Mouse (Mus musculus): ENCODE data around the gene Cox14. TPM values are rescaled to one million over a fixed set of nuclear protein-coding genes. Genes with fewer than 3 reads are reported as not detected.

Cox14 gene
- polyA plus RNA-seq, 1 experiment from 2014 or later, result 164 TPM

GRCm38 (mm10) chr15:99710221-99711190 is 14.9 kb upstream of the Cox14 start:
- peaks cover 92% of the 10 kb centered on the region for H3K36me3 ChIP-seq
- H3K4me1 ChIP-seq, result peaks cover 3% of the 10 kb centered on the region
- H3K9ac ChIP-seq (replicated peaks), result no peak overlapping the region
- 90% methylated on average over 10 of the region's 10 CpGs for WGBS
- H3K27me3 ChIP-seq, result no peaks in the 10 kb centered on the region
- H3K9me3 ChIP-seq, result no peaks in the 10 kb centered on the region
- no peak overlapping the region for H3K27ac ChIP-seq (replicated peaks)
- no peak overlapping the region for H3K4me2 ChIP-seq (replicated peaks)
- ATAC-seq (ENCODE audit: low FRiP score, low read depth), result no peak
- H3K4me3 ChIP-seq, result no peak overlapping the region

DNA sequence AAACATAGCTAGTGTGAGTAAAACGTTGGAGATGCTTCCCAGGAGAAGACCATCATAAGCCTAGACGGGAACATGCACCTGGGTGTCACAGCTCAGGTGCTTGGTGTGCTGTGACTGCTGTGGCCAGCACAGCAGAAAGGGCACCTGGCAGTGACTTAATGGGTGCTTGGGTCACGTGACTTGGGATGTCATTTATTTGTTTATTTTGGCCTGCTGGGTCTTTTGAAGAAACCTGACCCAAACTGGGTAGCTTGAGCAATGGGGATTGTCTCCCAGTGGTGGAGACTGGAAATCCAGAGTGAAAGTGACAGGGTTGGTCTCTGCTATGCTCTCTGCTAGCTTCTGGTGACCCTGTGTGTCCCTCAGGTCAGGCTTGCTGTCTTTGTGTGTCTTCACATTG is 13.9 kb upstream of the Cox14 start:
- Histone ChIP-seq H3K9ac (replicated peaks) (no peak overlapping the region), H3K4me3 (no peak overlapping the region), H3K9me3 (no peaks in the 10 kb centered on the region), H3K27me3 (no peaks in the 10 kb centered on the region), H3K4me2 (replicated peaks) (no peak overlapping the region), H3K27ac (replicated peaks) (no peak overlapping the region), H3K36me3 (peaks cover 93% of the 10 kb centered on the region), H3K4me1 (peaks cover 13% of the 10 kb centered on the region)
- ATAC-seq (ENCODE audit: low FRiP score, low read depth), result no peak
- 86% methylated on average over 3 of the region's 3 CpGs for WGBS

DNA sequence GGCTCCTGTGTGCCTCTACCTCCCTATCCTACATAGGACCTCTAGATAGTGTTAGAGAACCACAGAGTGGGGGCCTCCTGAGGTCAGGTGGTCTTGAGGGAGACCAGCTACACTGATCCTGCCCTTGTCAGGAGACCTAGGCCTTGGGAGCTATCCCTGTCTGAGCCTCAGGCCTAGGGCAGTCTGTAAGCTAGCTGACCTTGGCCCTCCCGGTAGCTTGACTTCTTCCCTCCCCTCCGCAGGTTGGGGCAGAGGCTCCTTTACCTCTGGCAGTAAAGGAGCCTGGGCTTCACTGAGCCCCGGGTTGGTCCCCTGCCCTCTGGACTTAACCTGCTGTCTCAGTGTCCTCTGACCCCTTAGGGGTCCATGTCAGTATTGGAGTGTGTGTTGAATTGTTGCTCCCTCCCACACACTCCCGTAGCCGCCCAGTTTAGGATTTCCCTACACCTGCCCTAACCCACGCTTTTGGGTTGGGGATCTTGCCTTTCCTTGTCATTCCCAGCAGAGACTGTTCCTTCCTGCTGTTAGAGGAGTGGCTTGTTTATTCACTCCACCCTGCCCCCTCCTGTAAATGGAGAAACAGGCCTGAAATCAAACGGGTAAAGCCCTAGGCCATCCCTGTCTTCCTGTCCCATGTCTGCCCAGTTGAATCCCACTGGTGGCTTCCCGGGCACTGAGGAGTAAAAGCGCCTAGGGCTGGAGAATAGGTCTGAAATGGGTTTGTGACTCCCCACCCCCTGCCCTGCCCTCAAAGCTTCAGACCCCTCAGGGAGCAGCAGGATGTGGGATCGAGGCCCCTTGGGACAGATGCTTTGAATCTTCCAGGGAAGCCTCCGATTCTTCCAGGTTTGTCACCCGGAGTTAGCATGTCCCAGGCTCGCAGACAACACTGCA is 12.5 kb upstream of the Cox14 start:
- H3K9ac ChIP-seq (replicated peaks), result no peak overlapping the region
- H3K4me2 ChIP-seq (replicated peaks), result no peak overlapping the region
- H3K9me3 ChIP-seq, result no peaks in the 10 kb centered on the region
- H3K36me3 ChIP-seq, result peaks cover 88% of the 10 kb centered on the region
- WGBS, result 69% methylated on average over 13 of the region's 13 CpGs
- H3K4me3 ChIP-seq, result no peak overlapping the region
- peaks cover 17% of the 10 kb centered on the region for H3K4me1 ChIP-seq
- no peak; the same call in 1 of the 2 replicates for ATAC-seq (ENCODE audit: low FRiP score, low read depth)
- no peaks in the 10 kb centered on the region for H3K27me3 ChIP-seq
- H3K27ac ChIP-seq (replicated peaks), result peak overlapping the region; percentile 50

DNA sequence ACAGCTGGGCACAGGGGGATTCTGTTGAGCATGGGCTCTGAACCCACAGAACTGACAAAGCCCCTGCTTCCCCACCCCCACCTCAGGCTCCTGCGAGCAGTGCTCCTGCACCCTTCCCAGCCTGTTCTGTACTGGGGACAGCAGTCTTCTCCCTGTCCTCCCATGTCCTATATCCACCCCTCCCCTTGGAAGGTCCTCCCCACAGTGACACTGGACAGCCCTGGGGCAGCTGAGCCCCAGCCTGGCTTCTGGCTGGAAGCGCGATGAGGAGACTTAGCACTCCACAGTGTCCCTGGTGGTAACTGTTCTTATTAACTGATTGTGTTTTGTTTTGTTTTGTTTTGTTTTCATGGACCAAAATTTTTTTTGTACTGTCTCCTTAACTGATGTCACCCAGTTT is 11.8 kb upstream of the Cox14 start:
- 71% methylated on average over 3 of the region's 3 CpGs for WGBS
- no peak for ATAC-seq (ENCODE audit: low FRiP score, low read depth)
- Histone ChIP-seq H3K9ac (replicated peaks) (no peak overlapping the region), H3K4me3 (no peak overlapping the region), H3K27ac (replicated peaks) (peak overlapping the region; percentile 50), H3K4me2 (replicated peaks) (no peak overlapping the region), H3K9me3 (no peaks in the 10 kb centered on the region), H3K36me3 (peaks cover 88% of the 10 kb centered on the region), H3K27me3 (no peaks in the 10 kb centered on the region), H3K4me1 (peaks cover 17% of the 10 kb centered on the region)

DNA sequence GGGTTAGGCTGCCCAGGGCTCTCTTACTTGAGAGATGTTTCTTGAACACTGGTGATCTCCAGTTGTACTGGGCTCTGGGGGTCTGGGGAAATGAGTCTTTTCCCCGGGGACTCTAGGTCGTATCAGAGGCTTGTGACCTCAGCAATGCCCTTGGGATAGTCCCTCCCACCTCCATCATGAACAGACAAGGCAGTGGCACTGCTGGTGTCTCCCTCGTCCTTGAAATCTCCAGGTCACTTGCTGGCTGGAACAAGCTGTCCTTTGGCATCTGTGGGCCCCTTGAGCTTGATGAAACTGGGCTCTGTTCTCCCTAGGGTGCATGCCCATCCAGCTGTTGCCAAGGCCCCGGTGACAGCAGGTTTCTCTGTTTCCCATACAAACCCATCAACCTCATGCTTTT is 11.2 kb upstream of the Cox14 start:
- WGBS, result 73% methylated on average over 4 of the region's 4 CpGs
- ATAC-seq (ENCODE audit: low FRiP score, low read depth), result no peak
- Histone ChIP-seq H3K4me3 (no peak overlapping the region), H3K4me2 (replicated peaks) (no peak overlapping the region), H3K36me3 (peaks cover 87% of the 10 kb centered on the region), H3K9me3 (no peaks in the 10 kb centered on the region), H3K4me1 (peaks cover 17% of the 10 kb centered on the region), H3K27me3 (no peaks in the 10 kb centered on the region), H3K9ac (replicated peaks) (no peak overlapping the region), H3K27ac (replicated peaks) (peak overlapping the region; percentile 50; the same call in 1 of the 2 replicates)

- Histone ChIP-seq H3K4me3 (no peak overlapping the region), H3K36me3 (peaks cover 82% of the 10 kb centered on the region), H3K27ac (replicated peaks) (peak overlapping the region; percentile 50; the same call in 1 of the 2 replicates), H3K27me3 (no peaks in the 10 kb centered on the region), H3K4me2 (replicated peaks) (no peak overlapping the region), H3K9me3 (no peaks in the 10 kb centered on the region), H3K9ac (replicated peaks) (no peak overlapping the region), H3K4me1 (peaks cover 17% of the 10 kb centered on the region)
- ATAC-seq (ENCODE audit: low FRiP score, low read depth), result peak; percentile 45; the same call in 1 of the 2 replicates
- 42% methylated on average over 7 of the region's 7 CpGs for WGBS
Observed at GRCm38 (mm10) chr15:99714858-99715257, 10.6 kb upstream of the Cox14 start.

GRCm38 (mm10) chr15:99715361-99715865 is 10.0 kb upstream of the Cox14 start:
- H3K9ac ChIP-seq (replicated peaks), result no peak overlapping the region
- no peak overlapping the region for H3K4me2 ChIP-seq (replicated peaks)
- WGBS, result 83% methylated on average over 13 of the region's 13 CpGs
- peaks cover 17% of the 10 kb centered on the region for H3K4me1 ChIP-seq
- ATAC-seq (ENCODE audit: low FRiP score, low read depth), result no peak
- peak overlapping the region; percentile 40; the same call in 1 of the 2 replicates for H3K27ac ChIP-seq (replicated peaks)
- no peaks in the 10 kb centered on the region for H3K9me3 ChIP-seq
- H3K4me3 ChIP-seq, result no peak overlapping the region
- H3K36me3 ChIP-seq, result peaks cover 82% of the 10 kb centered on the region
- no peaks in the 10 kb centered on the region for H3K27me3 ChIP-seq

DNA sequence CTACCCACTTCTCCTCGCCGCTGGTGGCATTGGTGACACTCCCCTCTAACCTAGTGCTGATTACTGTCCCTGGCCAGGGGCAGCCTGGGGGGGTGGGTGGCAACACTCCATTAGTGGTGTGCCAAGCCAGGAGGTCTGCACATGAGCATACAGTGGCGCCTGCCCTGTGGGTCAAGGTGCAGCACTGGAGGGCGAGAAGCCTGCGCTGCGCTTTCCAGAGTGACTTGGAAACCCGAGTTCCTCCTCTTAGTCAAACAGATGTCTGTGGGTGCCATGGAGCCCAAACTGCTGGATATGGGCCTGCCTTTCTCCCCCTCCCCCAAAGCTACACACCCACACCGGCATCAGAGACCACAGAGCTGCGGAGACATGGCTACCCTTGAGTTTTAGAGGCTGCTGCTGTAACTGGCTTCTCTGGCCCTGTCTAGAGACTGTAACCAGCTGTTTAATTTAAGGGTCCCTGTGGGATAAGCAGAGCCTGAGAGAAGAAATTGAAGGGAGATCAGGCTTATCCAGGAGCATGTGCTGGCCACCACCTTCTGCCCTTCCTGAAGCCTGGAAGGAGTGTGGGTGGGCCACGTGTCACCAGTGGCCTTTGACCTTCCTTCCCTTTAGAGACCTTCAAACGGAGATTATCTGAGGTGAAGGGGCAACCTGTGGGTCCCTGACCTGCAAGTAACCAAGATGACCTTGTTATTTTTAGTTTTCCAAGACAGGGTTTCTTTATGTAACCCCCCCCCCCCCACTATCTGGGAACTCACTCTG is 9.3 kb upstream of the Cox14 start:
- 80% methylated on average over 11 of the region's 11 CpGs for WGBS
- Histone ChIP-seq H3K27me3 (no peaks in the 10 kb centered on the region), H3K9me3 (no peaks in the 10 kb centered on the region), H3K4me2 (replicated peaks) (no peak overlapping the region), H3K4me1 (peaks cover 17% of the 10 kb centered on the region), H3K27ac (replicated peaks) (peak overlapping the region; percentile 40; the same call in 1 of the 2 replicates), H3K36me3 (peaks cover 77% of the 10 kb centered on the region), H3K9ac (replicated peaks) (no peak overlapping the region), H3K4me3 (no peak overlapping the region)
- ATAC-seq (ENCODE audit: low FRiP score, low read depth), result no peak

DNA sequence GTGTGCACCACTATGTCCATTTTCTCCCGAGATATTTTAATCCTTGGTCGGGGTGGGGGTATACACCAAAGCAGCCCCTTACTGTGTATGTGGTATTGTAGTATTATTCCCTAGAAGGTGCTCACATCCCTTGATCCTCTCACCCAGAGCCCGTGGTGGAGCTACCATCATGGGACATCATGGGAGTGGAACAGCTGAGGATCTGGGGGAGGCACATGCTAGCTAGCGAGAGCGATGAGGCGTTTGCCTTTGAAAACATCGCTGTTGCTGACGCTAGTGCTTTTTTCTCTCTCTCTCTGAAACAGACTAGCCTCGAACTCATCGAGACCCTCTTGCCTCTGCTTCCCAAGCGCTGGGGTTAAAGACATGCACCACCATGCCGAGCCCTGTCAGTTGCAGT is 8.6 kb upstream of the Cox14 start:
- H3K4me2 ChIP-seq (replicated peaks), result no peak overlapping the region
- H3K4me3 ChIP-seq, result no peak overlapping the region
- H3K27ac ChIP-seq (replicated peaks), result no peak overlapping the region
- peaks cover 74% of the 10 kb centered on the region for H3K36me3 ChIP-seq
- 87% methylated on average over 12 of the region's 12 CpGs for WGBS
- no peak for ATAC-seq (ENCODE audit: low FRiP score, low read depth)
- H3K4me1 ChIP-seq, result peaks cover 17% of the 10 kb centered on the region
- no peak overlapping the region for H3K9ac ChIP-seq (replicated peaks)
- H3K9me3 ChIP-seq, result no peaks in the 10 kb centered on the region
- no peaks in the 10 kb centered on the region for H3K27me3 ChIP-seq

DNA sequence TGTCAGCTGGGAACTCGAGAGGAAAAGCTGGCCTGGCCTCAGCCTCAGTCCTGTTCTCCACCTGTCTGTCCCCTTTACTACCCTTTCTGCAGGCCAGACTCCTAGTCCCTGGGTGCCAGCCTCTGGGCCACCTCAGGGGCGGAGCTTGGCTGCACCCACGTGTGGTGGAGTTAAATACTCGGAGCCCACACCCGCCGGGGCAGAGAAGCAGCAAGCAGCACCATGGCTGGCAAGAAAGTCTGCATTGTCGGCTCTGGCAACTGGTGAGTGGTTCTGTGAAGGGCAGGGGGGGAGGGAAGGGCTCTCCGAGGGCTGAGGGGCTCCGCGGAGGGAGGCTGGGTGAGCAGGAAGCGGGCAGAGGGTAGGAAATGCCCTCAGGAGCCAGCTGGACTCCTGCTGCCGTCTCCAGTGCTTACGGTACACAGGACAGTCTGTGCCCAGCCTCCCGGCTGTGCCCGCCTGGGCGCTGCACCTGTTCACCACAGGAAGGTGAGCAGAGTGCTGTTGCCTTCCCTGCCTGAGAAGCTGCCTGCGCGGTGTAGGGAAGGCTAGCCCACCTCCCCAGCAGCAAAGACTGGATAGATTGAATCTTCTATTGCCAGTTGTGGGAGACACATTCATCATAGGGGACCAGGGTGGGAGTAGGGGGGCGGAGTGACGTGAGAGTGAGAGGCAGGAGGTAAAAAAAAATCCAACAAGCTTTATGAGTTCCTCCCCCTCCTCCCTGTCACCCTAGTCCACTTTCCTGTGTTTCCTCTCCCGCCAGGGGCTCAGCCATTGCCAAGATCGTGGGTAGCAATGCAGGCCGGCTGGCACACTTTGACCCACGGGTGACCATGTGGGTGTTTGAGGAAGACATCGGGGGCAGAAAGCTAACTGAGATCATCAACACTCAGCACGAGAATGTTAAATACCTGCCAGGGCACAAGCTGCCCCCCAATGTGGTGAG is 7.8 kb upstream of the Cox14 start, which contains the start of gene Gpd1:
Gpd1 (plus strand) TSS at position 130 of the 949 bp plus-strand sequence.
- peaks cover 74% of the 10 kb centered on the region for H3K36me3 ChIP-seq
- peaks cover 17% of the 10 kb centered on the region for H3K4me1 ChIP-seq
- H3K27me3 ChIP-seq, result no peaks in the 10 kb centered on the region
- ATAC-seq (ENCODE audit: low FRiP score, low read depth), result no peak
- no peak within 1 kb of the TSS for H3K9ac ChIP-seq (replicated peaks)
- 76% methylated on average over 26 of the region's 26 CpGs for WGBS
- H3K27ac ChIP-seq (replicated peaks), result 0 out of 2 replicates have a peak within 1 kb of the TSS, but pooled peaks have one; percentile 40
- no peak within 1 kb of the TSS for H3K4me3 ChIP-seq
- H3K9me3 ChIP-seq, result no peaks in the 10 kb centered on the region
- no peak within 1 kb of the TSS for H3K4me2 ChIP-seq (replicated peaks)
